Mouse (Mus musculus): Measurements from ENCODE around the gene Ube2k.

- TF ChIP-seq CTCF (IDR thresholded peaks at IDR 0.05; ENCODE audit: borderline replicate concordance, extremely low read depth, insufficient read depth, insufficient read length) (no peak), POLR2A (IDR thresholded peaks at IDR 0.05; ENCODE audit: borderline replicate concordance, extremely low read depth, insufficient read depth, insufficient read length, poor library complexity, severe bottlenecking) (no peak)
Observed at GRCm38 (mm10) chr5:65537420-65538071, 513 bp downstream of the Ube2k start.

Data from brain, embryonic 14.5 days (tissue).